Comparison of ENCODE assay signal across 9 mouse cellular contexts in genomic region chr4:101656956-101657570, GRCm38 (mm10). TPM values are rescaled to one million over a fixed set of nuclear protein-coding genes. Genes with fewer than 3 reads are reported as not detected.
A peak's percentile ranks its signal among the peaks of the same experiment; 100 is the strongest.
DNase-seq lines count a peak whose midpoint lies in the region; TF ChIP-seq lines count a peak whose summit lies in the region.
"Had no signal": no experiment of that assay in that cellular context is flagged by ENCODE, and none has a peak within 500 bp of the region (broad histone marks: within the 10 kb centered on the region; RNA-seq: fewer than 3 reads in every experiment).

No protein-coding gene starts in this region.

- no peaks in the 10 kb centered on the region; the same call in 1 of the 2 replicates for H3K36me3 ChIP-seq in kidney, adult 2 months (ENCODE audit: control insufficient read depth, insufficient read depth, low read length)

- H3K27ac ChIP-seq in kidney, adult 2 months (ENCODE audit: insufficient read depth, low read depth, low read length) = peak overlapping the region; percentile 30

- TF ChIP-seq CTCF in kidney, adult 2 months (conservative IDR thresholded peaks at IDR 0.05; ENCODE audit: insufficient read depth, insufficient read length, low read depth, low read length) = no peak

- no peak overlapping the region for H3K4me3 ChIP-seq in kidney, adult 2 months (ENCODE audit: insufficient read depth, low read depth, low read length)

- no peak for DNase-seq in kidney, adult 2 months
- no peak for DNase-seq in kidney, adult 18-20 months
- DNase-seq in MN1 (ENCODE audit: low spot score) = peak; percentile 51
- peak; percentile 28 for DNase-seq in forelimb bud, embryonic 11.5 days (ENCODE audit: low read depth, low spot score)
- DNase-seq in naive thymus-derived CD4-positive, alpha-beta T cell, adult 2 months (ENCODE audit: low read depth) = peak; percentile 61
- DNase-seq in kidney, postnatal 4 days = no peak
- no peak for DNase-seq in urinary bladder, postnatal 10 days (ENCODE audit: low spot score)
- no peak for DNase-seq in layer of hippocampus, adult 9-10 months (ENCODE audit: low spot score)
- DNase-seq: gastrocnemius, postnatal 25 days had no signal

- WGBS in kidney, adult 2 months = 48% methylated on average over 6 of the region's 6 CpGs

- no peaks in the 10 kb centered on the region; the same call in 1 of the 2 replicates for H3K4me1 ChIP-seq in kidney, adult 2 months (ENCODE audit: control insufficient read depth, insufficient read depth, low read length)

- H3K27me3 ChIP-seq in kidney, adult 2 months (replicated peaks; ENCODE audit: control insufficient read depth, insufficient read depth, low read length) = no peaks in the 10 kb centered on the region

- no peak for TF ChIP-seq POLR2A in kidney, adult 2 months (IDR thresholded peaks at IDR 0.05; ENCODE audit: low read depth, low read length)

RNA-seq across cellular contexts. Expression of gene Leprot, which starts 9.5 kb away (rescaled TPM):
- 61.8 and 71.7 TPM in 2 replicates for polyA plus RNA-seq in kidney, adult 2 months (2012; rRNA removed)

Comparison
In these comparisons a context has a peak if more than half of its experiments do, and no peak if none do; other contexts are left out.
1. DNase-seq: peak in MN1 (single experiment), forelimb bud, embryonic 11.5 days (single experiment) and naive thymus-derived CD4-positive, alpha-beta T cell, adult 2 months (single experiment); none in kidney, adult 2 months (single experiment), kidney, adult 18-20 months (single experiment), kidney, postnatal 4 days (0 of 2), urinary bladder, postnatal 10 days (single experiment) and layer of hippocampus, adult 9-10 months (single experiment).